Mouse (Mus musculus) layer of hippocampus, postnatal 36 days (tissue): Measurements from ENCODE around the gene Kdm4c. TPM values are rescaled to one million over a fixed set of nuclear protein-coding genes. Genes with fewer than 3 reads are reported as not detected.
A peak's percentile ranks its signal among the peaks of the same experiment; 100 is the strongest.
"Not testable (repeated sequence)": the region's sequence is repeated elsewhere in the genome, so short reads cannot be mapped to it uniquely, and the experiment has no call there.

Source experiments
- DNase-seq, 2 experiments: peaks; one replicate each; pipeline ENCODE4 v3.0.0; 2022
- total RNA-seq, 2 experiments: library from RNA; stranded (reverse); gene quantifications; 2 replicates each; pipeline ENCODE4 v1.2.3; 2021

The Kdm4c gene
- 10 to 100 TPM; 25.3 to 26.4 TPM for total RNA-seq

DNA sequence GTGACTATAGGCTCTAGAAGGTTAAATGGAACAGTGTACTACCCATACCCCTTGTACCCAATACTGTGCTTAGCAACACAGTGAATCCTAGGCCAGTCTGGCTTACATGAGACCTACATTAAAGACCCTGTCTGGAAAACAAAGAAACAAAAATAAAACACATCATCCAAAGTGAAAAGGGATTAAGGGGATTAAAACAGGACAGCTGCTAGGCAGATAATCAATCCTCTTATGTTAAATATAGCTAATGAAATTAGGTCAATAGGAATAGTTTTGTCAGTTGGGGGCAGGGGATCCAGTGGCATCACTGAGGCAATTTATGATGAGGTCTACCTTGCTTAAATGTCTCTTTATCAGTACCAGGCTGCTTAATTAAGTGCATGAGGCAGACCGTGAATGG is at the start of gene Kdm4c:
Kdm4c (plus strand) TSS at position 322 of the 400 bp plus-strand sequence.
- DNase-seq = no peak

DNA sequence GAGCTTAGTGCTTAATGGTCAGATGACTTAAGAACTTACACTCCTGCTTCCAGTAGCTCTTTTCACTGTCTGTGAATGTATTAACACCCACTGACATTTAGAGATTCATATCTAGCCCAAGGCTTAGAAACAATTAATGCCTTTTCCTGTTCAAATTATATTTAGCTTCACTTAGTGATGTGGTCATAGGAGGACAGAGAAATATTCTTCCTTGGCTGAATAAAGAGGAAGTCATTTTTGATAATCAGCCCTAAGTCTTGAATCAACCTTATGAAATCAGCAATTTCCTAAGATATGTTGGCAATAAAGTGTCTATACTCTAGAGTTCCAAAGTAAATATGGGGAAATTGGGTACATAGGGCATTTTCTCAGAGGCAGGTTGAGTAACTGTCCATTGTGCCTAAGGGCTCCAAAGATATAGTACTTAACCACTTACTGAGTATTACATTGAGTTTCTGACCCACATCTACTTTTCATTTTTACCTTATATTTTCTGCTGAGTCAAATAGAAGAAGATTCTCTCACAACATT is 41.0 kb upstream of the Kdm4c start:
- DNase-seq = no peak

DNA sequence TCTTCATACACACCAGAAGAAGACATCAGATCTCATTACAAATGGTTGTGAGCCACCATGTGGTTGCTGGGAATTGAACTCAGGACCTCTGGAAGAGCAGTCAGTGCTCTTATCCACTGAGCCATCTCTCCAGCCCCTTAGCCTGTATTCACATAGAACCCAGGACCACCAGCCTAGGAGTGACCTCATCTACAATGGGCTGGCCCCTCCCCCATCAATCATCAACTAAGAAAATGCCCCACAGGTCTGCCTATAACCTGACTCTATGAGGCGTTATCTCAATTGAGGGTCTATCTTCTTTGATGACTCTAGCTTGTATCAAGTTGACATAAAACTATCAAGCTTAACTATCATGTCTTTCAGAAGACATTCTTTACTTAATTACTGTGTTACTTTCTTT is 20.5 kb upstream of the Kdm4c start:
- DNase-seq = not testable (repeated sequence)

DNA sequence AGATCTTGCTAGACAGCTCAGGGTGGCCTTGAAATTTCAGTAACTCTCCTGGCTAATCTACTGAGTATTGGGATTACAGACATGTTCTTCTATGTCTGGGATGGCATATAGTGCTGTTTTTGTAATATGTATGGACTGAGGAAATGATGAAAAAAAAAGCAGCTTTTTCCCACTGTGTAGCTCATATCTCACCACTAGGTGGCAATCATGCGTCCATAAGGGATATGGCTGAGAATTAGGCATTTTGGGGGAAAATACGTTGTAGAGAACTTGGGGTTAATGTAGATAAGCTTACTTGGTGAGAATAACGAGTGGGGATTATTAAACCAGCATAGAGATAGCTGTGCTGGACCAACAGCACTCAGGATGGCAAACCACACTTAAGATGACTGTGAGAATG is 19.9 kb upstream of the Kdm4c start:
- DNase-seq = no peak

DNA sequence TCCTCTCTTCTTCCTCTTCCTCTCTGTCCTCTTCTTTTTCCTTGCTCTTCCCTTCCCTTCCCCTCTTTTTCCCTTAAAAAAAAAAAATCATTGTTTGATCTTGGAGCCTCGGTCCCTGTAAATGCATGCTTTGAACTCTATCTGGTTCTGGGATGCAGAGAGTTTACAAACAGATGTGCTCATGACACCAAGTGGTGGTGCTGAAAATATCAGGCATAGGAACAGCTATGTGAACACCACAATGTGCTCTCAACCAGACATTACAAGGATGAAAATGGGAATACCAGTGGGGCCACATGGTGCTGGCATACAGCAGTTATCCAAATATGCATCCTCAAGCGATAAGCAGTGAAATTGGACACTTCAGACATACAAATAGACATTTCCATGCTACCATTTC is 18.1 kb upstream of the Kdm4c start:
- DNase-seq = no peak

DNA sequence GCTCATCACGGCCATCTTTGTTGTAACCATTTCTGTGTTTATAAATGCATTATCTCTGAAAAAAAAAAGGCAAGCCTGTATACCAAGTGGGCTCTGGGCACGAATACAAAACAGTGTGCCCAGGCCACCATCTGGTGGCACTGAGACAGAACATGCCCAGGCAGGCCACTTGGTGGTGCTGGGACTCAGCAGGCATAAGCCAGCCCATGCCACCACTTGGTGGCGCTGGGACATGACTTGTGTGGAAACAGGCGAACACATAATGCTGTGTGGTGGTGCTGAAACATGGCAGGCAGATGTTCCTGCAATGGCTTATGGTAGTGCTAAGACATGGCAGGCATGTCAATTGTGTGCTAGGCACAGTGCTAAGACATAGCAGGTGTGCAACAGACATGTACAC is 11.3 kb upstream of the Kdm4c start:
- DNase-seq = no peak

DNA sequence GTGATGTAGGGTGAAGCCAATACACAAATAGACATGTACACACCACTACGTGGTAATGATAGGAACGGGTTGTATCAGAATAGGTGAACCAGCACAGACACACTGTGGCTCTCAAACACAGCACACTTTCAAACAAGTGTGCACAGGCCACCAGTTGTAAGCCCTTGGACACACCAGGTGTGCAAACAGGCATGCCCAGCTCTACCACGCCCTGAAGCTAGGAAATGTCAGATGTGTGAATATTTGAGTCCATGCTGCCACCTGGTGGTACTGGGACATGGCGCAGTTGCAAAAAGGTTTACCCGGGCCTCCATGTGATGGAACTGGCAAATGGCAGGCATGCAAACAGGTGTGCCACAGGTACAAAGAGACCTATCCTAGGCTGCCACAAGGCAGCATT is 10.9 kb upstream of the Kdm4c start:
- DNase-seq = peak in 1 of 2 experiments; percentile 13

DNA sequence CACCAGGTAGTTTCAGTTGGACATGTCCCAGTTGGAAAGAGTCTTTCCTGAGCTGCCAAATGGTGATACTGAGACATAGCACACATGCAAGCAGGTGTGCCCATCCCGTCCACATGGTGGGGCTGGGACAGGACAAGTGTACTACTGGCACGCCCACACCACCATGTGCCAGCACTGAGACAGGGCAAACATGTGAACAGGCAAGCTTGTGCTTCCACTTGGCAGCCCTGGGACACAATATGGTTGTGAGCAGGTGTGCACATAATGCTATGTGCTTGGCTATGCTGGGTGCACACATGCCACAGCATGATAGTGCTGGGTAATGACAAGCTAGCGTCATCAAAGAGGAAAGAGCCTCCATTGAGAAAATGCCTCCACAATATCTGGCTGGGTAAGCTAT is 8.8 kb upstream of the Kdm4c start:
- DNase-seq = peak; percentile 15 to 32

DNA sequence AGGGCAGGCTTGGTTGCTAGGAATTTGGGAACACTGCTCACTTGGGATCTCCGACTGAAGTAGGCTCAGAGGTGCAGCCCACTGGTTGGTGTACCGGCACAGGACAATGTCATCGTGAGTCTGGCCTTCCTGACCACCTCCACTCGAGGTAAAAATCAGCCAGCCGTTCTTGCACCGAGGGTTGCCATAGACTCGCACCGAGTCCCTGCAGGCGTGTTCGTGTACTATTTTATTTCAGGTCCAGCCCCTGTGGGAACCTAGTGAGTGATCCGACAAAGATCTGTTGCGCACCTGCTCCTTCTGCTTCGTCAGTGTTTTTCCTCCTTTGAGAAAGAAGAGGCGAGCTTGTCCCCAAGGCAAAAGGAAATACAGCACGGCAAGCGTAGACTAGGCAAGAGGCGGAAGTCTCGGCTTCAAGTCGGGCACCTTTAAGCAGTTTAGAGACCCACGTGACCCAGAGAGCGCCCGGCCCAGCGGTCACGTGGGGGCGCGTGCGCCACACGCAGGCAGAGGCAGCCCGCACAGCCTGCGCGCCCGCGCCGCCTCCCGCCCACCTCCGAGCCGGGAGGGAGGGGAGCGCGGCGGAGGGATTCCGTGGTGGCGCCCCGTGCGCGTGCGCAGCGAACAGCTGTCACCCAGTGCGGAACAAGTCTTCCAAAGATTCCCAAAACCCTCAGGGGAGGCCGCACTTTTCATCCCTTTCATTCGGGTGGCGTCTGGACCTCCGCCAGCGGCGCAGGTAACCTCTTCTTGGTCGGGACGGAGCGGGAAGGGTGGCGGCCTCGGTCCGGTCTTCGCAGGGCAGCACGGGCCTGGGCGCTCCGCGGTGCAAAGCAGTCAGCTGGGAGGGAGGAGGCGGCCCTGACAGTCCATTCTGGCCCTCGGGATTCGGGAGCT is 9.3 kb downstream of the Kdm4c start:
- peak; percentile 97 to 98 for DNase-seq

DNA sequence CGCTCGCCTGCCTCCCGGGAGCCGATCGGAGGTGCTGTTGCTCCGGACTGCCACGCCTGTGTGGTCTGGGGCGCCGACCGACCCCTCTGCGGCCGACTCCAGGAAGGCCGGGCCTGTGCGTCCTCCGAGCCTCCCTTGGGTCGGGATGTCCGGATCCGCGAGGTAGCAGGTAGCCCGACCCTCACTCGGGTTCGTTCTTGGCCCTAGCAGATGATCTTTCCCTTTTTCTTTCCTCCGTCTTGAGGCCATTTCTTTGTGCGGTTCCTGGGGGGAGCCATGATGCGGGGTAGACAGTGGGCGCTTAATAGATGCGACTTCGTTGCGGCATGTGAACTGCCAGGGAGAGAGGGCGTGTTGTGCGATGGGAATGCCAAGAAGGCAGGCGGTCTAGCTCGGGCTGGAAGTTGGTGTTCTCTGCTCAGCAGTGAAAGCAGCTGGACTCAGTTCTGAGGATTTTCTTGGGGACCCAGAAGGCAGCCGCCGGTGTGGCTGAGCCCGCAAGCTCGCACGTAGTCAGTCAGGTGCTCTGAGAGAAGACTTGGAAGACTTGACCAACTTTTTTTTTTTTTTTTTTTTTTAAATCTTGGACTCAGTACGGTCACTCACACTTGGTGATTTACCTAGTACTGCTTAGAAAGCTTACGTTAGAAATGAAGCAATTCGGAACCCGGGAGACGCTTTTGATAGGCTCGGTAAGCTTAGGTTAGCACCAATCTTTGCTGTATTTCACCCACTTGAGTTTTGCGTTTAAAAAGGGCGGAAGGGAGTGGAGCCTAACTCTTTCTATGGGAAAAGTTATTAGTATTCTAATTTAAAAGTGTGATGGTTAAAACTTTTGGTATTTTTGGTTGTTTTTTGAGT is 10.2 kb downstream of the Kdm4c start:
- DNase-seq = peak in 1 of 2 experiments; percentile 70

DNA sequence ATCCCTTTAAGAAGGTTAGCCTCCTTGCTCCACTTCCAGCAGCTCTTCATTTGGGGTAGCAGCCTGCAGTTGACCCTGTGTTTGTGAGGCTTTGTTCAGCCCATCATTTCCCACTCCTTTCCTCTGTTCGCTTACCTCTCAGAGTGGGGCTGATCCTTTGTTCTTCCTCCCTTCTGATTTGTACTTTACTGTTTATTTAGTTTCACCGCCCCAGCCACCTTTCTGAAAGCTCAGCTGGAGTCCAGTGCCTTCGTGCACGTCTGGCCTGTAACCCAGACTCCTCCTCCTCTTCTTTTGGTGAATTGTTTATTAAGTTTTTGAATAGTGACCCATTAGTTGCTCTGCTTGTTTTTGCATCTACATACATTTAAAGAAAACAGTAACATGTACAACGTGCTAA is 15.6 kb downstream of the Kdm4c start:
- DNase-seq = no peak

DNA sequence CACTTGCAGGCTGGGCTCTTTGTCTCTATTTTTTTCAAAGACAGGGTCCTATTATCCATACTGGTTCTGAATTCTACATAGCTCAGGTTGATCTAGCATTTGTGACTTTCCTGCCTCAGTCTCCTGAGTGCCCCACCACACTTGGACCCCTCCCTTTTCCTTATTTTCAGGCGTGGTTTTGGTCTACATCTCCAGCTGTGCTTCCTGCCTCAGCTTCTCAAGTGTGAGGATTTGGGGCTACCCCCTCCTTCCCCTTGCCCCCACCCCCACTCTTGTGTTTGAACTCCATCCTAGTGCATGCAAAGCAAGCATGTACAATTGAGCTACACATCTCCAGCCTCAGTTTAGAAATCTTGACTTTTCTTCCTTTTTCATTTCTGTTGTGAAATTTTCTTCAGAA is 16.2 kb downstream of the Kdm4c start:
- no peak for DNase-seq

DNA sequence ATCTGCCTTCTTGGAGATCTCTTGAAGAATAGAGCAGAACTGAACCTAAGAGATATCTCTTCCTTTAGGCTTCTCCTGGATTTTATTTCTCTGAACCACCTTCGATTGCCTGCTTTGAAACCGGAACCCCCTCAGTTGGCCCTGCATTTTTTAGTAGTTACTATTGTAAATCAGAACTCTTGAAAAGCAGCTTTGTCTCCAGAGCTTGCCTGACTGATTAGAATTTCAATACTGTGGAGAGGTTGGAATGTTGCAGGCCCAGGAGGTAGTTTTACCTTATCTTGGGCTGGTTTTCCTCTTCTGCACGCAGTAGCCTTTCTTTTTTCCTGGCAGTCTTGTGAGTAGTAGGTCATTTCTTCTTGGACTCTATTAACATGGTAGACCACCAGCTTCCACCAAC is 17.0 kb downstream of the Kdm4c start:
- DNase-seq = no peak

DNA sequence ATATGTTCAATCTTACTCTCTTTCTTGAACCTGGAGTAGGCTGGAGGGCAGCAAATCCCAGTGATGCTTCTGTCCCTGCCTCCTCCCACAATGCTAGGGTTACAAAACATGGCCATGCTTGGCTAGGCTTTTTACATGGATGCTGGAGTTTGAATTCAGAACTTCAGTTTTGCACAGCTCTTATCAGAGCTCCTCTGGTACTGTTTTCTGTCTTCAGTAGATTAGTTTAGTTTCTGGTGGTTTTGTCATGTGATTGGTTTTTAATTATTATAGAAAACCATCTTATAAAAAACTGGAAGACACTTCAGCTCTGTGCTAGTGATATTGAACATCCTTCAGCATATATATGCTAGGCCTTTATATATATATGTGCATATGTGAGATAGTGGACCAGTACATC is 19.6 kb downstream of the Kdm4c start:
- no peak for DNase-seq

DNA sequence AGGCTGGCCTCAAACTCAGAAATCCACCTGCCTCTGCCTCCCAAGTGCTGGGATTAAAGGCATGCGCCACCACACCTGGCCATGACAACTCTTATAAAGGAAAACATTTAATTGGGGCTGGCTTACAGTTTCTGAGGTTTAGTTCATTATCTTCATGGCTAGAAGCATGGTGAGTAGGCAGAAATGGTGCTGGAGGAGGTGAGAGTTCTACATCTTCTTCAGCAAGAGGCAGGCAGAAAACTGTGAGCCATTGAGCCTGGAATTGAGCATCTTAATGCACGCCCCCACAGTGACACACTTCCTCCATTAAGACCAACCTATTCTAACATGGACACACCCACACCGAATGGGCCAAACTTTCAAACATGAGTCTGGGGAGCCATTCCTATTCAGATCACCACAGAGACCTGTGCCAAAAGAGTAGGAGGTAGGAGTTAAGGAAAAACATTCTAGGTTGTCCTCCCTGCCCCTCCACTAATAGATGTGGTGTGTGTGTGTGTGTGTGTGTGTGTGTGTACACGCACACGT is 22.2 kb downstream of the Kdm4c start:
- no peak for DNase-seq

DNA sequence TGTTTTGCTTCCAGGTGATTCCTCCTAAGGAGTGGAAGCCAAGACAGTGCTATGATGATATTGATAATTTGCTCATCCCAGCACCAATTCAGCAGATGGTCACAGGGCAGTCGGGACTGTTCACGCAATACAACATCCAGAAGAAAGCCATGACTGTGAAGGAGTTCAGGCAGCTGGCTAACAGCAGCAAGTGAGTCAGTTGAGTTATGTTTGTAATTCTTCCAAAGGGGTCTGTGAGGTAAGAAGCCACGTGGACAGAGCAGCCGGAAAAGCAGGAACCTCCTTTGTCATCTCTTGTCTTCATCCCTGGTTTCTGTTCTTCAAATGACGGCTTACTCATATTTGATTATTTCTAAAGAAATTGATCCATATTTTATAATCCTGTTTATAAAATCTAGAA is 28.9 kb downstream of the Kdm4c start:
- no peak for DNase-seq

DNA sequence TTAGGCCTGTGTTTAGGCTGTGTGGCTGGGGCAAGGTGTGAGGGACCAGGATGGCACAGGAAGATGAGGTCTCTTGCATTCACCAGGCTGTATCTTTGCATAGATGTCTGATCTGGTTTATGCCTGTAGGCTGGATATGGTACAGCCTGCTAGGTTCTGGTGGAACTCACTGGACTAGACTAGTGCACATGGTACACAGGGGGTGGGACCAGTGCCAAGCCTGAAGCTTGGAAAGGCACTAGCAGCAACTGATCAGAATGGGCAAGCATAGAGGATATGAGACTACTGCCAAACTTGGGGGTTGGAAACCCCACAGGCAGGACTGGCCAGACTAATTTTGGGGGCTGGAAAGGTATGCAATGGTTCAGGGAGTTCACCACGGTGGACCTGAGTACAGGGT is 35.2 kb downstream of the Kdm4c start:
- no peak for DNase-seq

DNA sequence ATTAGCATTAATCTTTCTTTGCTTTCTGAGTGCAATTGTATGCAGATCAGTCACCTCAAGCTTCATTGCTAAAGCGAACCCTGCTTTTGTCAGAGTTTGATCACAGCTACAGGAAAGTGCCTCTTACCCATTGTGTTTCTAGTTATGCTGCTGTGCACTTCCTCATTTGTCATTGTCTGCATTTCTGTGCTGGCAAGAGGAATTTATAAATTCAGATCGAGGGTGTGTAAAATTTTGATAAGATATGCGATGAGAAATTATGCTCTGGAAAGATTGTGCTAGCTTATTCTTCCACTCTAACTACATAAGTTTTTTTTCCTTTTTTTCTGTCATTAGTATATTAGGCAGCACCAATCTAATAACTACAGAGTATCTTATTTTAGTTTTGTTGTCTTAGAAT is 37.9 kb downstream of the Kdm4c start:
- no peak for DNase-seq

DNA sequence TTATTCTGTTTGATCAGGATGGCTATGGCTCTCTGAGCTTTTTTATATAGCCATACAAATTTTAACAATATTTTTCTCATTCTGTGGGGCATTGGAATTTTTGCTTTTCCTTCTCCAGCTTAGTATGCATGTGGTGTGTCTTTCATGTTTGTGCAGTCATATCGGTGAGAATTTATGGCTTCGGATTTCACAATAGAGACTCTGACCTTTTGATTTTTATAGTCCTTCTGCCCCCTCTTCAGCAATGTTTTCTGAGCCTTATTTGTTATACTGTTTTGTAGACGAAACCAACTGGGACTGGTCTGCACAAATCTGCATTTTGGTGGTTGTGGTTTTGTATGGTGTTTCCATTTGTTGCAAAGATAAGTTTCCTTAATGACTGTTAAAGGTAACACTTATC is 45.6 kb downstream of the Kdm4c start:
- no peak for DNase-seq

DNA sequence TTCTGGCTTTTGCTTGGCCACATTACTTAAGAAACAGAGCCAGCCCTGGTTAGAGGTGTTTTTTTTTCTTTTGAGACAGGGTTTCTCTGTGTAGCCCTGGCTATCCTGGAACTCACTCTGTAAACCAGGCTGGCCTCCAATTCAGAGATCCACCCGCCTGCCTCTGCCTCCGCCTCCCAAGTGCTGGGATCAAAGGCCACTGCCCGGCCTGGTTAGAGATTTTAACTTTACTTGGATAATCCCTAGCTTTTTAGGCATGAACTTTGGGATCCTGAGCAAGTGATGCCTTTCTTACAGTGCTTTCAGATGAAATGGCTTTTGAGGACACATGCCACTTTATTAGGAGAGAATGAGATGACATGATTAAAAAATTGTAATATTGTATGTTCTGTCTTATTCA is 52.4 kb downstream of the Kdm4c start:
- DNase-seq = no peak

DNA sequence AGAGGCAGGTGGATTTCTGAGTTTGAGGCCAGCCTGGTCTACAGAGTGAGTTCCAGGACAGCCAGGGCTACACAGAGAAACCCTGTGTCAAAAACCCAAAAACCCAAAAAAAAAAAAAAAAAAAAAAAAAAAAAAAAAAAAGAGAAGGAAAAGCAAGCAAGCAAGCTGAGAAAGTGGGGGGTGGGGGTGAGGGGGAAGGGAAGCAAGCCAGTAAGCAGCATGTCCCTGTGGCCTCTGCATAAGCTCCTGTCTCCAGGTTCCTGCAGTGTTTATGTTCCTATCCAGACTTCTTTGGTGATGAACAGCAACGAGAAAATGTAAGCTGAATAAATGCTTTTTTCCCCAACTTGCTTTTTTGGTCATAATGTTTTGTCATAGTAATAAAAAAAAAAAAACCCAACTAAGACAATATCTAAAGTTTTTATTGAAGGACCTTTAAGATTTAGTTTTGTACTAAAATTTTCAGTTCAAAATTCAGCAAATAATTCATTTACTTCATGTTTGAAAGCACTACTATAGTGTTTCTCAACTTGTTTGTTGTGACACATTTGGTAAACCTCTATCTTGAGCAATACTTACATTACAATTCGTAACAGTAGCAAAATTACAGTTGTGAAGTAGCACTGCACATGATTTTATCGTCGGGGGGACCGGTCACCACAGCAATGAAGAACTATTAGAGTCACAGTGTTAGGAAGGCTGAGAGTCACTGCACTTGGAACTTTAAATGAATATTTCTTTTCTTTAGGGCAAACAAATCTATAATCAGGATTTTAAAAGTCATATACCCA is 63.2 kb downstream of the Kdm4c start:
- DNase-seq = no peak

DNA sequence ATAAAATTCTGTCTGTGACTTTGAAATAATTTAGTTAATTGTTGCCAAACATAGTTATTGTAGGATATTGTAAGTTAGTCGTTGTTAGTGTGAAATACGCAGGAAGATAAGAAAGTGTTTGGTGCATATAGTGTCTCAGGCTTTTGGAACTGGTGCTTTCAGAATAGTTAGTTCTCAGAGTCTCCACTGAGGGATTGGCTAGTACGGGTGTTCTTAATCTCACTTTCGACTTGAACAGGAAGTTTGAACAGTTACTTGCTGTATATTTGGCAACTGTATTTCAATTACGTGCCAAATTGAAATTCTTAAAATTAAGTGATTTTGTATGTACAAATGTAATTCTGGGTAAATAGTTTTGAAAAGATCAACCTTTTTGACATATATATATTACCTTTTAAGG is 68.8 kb downstream of the Kdm4c start:
- no peak for DNase-seq
